Mouse (Mus musculus): ENCODE measurements around the gene Klk11. TPM values are rescaled to one million over a fixed set of nuclear protein-coding genes. Genes with fewer than 3 reads are reported as not detected.

Klk11 gene
- total and polyA plus RNA-seq, 3 experiments = not detected

GRCm38 (mm10) chr7:43796355-43796754, 22.0 kb downstream of the Klk11 start:
- DNase-seq = no peak

GRCm38 (mm10) chr7:43797333-43797769, 22.9 kb downstream of the Klk11 start, which contains the start of gene Klk8:
Gene Klk8 (plus strand): TSS chr7:43797577.
- DNase-seq = peak; percentile 21

- DNase-seq = no peak
These were observed 23.5 kb downstream of the Klk11 start for GRCm38 (mm10) chr7:43797844-43798462.

GRCm38 (mm10) chr7:43799876-43800275, 25.5 kb downstream of the Klk11 start:
- no peak for DNase-seq

DNA sequence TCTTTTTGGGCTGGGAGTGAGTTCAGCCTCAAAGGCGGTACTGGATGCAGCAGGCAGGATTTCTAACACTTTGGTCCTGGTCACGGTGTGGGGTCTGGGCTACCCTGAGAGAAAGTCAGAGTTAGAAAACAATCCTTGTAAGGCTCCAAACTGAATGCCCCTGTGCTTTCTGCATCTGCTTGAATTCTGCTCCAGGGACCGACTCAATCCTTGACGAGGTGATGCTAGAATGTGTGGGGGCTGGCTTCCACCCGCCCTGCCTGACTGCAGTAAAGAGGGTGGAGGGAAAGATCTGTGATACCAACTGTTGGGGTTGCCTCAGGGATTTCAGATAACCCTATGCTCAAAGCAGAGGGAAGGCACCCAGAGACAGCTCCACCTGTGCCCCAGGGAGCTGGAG, 36.6 kb downstream of the Klk11 start, which contains the start of gene Klk7:
Klk7 (plus strand) TSS at position 301 of the 400 bp plus-strand sequence.
- DNase-seq = no peak

DNA sequence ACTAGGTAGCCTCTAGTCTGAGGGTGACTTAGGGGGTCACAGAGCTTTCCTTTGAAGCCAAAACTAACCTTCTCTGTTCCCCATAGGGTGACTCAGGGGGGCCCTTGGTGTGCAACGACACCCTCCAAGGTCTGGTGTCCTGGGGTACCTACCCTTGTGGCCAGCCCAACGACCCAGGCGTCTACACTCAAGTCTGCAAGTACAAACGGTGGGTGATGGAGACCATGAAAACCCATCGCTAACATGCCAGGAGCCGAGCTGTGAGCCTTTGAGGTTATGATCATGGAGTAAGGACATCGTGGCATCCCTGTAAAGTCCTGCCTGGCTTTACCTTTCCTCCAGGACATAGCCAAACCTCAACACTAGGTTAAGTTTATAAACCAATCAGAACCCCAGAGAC, 40.8 kb downstream of the Klk11 start:
- DNase-seq = no peak

DNA sequence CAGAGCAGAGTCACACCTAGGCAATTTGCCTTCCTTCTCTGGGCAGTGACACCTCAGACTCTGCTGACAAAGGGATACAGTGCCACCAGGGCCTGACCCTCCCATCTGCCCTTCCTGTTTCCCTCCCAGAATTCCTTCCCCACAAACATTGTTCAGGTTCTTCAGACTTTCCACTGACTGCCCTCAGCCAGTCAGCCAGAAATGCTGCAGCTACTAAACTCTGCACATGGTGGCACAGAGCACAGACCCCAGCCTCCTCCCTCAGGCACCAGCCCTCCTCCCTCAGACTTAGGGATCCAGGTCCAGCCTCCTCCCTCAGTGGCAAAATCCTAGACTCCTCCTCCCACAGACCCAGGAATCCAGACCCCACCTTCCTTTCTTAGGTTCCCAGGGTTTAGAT, 42.3 kb downstream of the Klk11 start:
- no peak for DNase-seq

GRCm38 (mm10) chr7:43821581-43821980, 47.2 kb downstream of the Klk11 start:
- DNase-seq = no peak

- DNase-seq = no peak
These were observed 49.8 kb downstream of the Klk11 start, which contains the start of gene Klk6 for GRCm38 (mm10) chr7:43824199-43824598. Gene Klk6 (plus strand): TSS chr7:43824499.

GRCm38 (mm10) chr7:43826056-43826455, 51.7 kb downstream of the Klk11 start:
- no peak for DNase-seq

- no peak for DNase-seq
These were observed 53.3 kb downstream of the Klk11 start for GRCm38 (mm10) chr7:43827706-43828105.

Other genes starting within 250 kb of the Klk11 start
- 1 to 10 TPM; 3.1 to 4.5 TPM for gene Cd33, start 230.2 kb upstream of the Klk11 start, total RNA-seq (2021)
- gene Cd33, start 230.2 kb upstream of the Klk11 start, polyA plus RNA-seq (2012; rRNA removed) = 3.8 and 6.1 TPM in 2 replicates
- 1 to 10 TPM; 2.0 to 3.1 TPM for gene Zfp658, start 212.3 kb upstream of the Klk11 start, total RNA-seq (2021)
- 0.52 and 0.71 TPM in 2 replicates for gene Zfp658, start 212.3 kb upstream of the Klk11 start, polyA plus RNA-seq (2012; rRNA removed)
- gene Zfp719, start 195.0 kb upstream of the Klk11 start, total RNA-seq (2021) = 10 to 100 TPM; 12.8 to 18.1 TPM
- 0.27 and 0.47 TPM in 2 replicates for gene Zfp719, start 195.0 kb upstream of the Klk11 start, polyA plus RNA-seq (2012; rRNA removed)
- gene Zfp819, start 167.4 kb upstream of the Klk11 start, total RNA-seq (2021) = not detected
- gene Zfp819, start 167.4 kb upstream of the Klk11 start, polyA plus RNA-seq (2012; rRNA removed) = not detected in 2 replicates
- not detected for gene Ceacam18, start 139.9 kb upstream of the Klk11 start, total RNA-seq (2021)
- not detected in 2 replicates for gene Ceacam18, start 139.9 kb upstream of the Klk11 start, polyA plus RNA-seq (2012; rRNA removed)
- gene Siglece, start 114.4 kb upstream of the Klk11 start, total RNA-seq (2021) = 1 to 10 TPM; 3.5 to 5.0 TPM
- 3.6 and 5.3 TPM in 2 replicates for gene Siglece, start 114.4 kb upstream of the Klk11 start, polyA plus RNA-seq (2012; rRNA removed)
- 10 to 100 TPM in 1 of 2 experiments, 1 to 10 TPM in 1; 9.9 to 10.4 TPM for gene Ctu1, start 102.6 kb upstream of the Klk11 start, total RNA-seq (2021)
- 20.1 and 21.3 TPM in 2 replicates for gene Ctu1, start 102.6 kb upstream of the Klk11 start, polyA plus RNA-seq (2012; rRNA removed)
- gene Klk14, start 84.2 kb upstream of the Klk11 start, total RNA-seq (2021) = not detected
- not detected in 2 replicates for gene Klk14, start 84.2 kb upstream of the Klk11 start, polyA plus RNA-seq (2012; rRNA removed)
- not detected for gene Klk13, start 62.0 kb upstream of the Klk11 start, total RNA-seq (2021)
- 0.12 and 0.36 TPM in 2 replicates for gene Klk13, start 62.0 kb upstream of the Klk11 start, polyA plus RNA-seq (2012; rRNA removed)
- gene Klk12, start 5.7 kb upstream of the Klk11 start, total RNA-seq (2021) = not detected
- gene Klk12, start 5.7 kb upstream of the Klk11 start, polyA plus RNA-seq (2012; rRNA removed) = not detected in 2 replicates
- gene Klk10, start 6.4 kb downstream of the Klk11 start, total RNA-seq (2021) = under 1 TPM; 0.40 to 0.62 TPM
- 1.0 and 1.4 TPM in 2 replicates for gene Klk10, start 6.4 kb downstream of the Klk11 start, polyA plus RNA-seq (2012; rRNA removed)
- gene Klk9, start 17.3 kb downstream of the Klk11 start, total RNA-seq (2021) = not detected
- not detected in 2 replicates for gene Klk9, start 17.3 kb downstream of the Klk11 start, polyA plus RNA-seq (2012; rRNA removed)
- 1 to 10 TPM; 3.0 to 3.5 TPM for gene Klk8, start 23.0 kb downstream of the Klk11 start, total RNA-seq (2021)
- 1.4 and 2.3 TPM in 2 replicates for gene Klk8, start 23.0 kb downstream of the Klk11 start, polyA plus RNA-seq (2012; rRNA removed)
- not detected for gene Klk7, start 36.7 kb downstream of the Klk11 start, total RNA-seq (2021)
- gene Klk7, start 36.7 kb downstream of the Klk11 start, polyA plus RNA-seq (2012; rRNA removed) = not detected in 2 replicates
- gene Klk6, start 49.9 kb downstream of the Klk11 start, total RNA-seq (2021) = not detected
- gene Klk6, start 49.9 kb downstream of the Klk11 start, polyA plus RNA-seq (2012; rRNA removed) = not detected in 2 replicates
- not detected for gene Klk5, start 67.4 kb downstream of the Klk11 start, total RNA-seq (2021)
- gene Klk5, start 67.4 kb downstream of the Klk11 start, polyA plus RNA-seq (2012; rRNA removed) = not detected in 2 replicates
- not detected for gene Klk4, start 106.6 kb downstream of the Klk11 start, total RNA-seq (2021)
- not detected in 2 replicates for gene Klk4, start 106.6 kb downstream of the Klk11 start, polyA plus RNA-seq (2012; rRNA removed)
- gene Klk15, start 159.1 kb downstream of the Klk11 start, total RNA-seq (2021) = not detected
- not detected in 2 replicates for gene Klk15, start 159.1 kb downstream of the Klk11 start, polyA plus RNA-seq (2012; rRNA removed)
- gene Klk1b8, start 176.1 kb downstream of the Klk11 start, total RNA-seq (2021) = not detected
- not detected in 2 replicates for gene Klk1b8, start 176.1 kb downstream of the Klk11 start, polyA plus RNA-seq (2012; rRNA removed)
- gene Klk1b1, start 192.1 kb downstream of the Klk11 start, total RNA-seq (2021) = not detected
- not detected in 2 replicates for gene Klk1b1, start 192.1 kb downstream of the Klk11 start, polyA plus RNA-seq (2012; rRNA removed)
- not detected for gene Klk1b9, start 201.5 kb downstream of the Klk11 start, total RNA-seq (2021)
- not detected in 2 replicates for gene Klk1b9, start 201.5 kb downstream of the Klk11 start, polyA plus RNA-seq (2012; rRNA removed)
- gene Klk1b11, start 221.3 kb downstream of the Klk11 start, total RNA-seq (2021) = not detected
- gene Klk1b11, start 221.3 kb downstream of the Klk11 start, polyA plus RNA-seq (2012; rRNA removed) = not detected in 2 replicates
- gene Klk1b26, start 237.6 kb downstream of the Klk11 start, total RNA-seq (2021) = not detected
- not detected in 2 replicates for gene Klk1b26, start 237.6 kb downstream of the Klk11 start, polyA plus RNA-seq (2012; rRNA removed)